Mouse (Mus musculus) testis, postnatal 14 days (tissue): ENCODE data around the gene Tulp2.
A peak's percentile ranks its signal among the peaks of the same experiment; 100 is the strongest.
"Not testable (repeated sequence)": the region's sequence is repeated elsewhere in the genome, so short reads cannot be mapped to it uniquely, and the experiment has no call there.

ENCODE experiments used
- DNase-seq: peaks from one replicate; pipeline ENCODE4 v3.0.0; 2021; ENCODE audit warnings: low spot score

The Tulp2 gene

GRCm38 (mm10) chr7:45487861-45488292 lies 6.2 kb downstream of the Tulp2 start:
- DNase-seq, result no peak

DNA sequence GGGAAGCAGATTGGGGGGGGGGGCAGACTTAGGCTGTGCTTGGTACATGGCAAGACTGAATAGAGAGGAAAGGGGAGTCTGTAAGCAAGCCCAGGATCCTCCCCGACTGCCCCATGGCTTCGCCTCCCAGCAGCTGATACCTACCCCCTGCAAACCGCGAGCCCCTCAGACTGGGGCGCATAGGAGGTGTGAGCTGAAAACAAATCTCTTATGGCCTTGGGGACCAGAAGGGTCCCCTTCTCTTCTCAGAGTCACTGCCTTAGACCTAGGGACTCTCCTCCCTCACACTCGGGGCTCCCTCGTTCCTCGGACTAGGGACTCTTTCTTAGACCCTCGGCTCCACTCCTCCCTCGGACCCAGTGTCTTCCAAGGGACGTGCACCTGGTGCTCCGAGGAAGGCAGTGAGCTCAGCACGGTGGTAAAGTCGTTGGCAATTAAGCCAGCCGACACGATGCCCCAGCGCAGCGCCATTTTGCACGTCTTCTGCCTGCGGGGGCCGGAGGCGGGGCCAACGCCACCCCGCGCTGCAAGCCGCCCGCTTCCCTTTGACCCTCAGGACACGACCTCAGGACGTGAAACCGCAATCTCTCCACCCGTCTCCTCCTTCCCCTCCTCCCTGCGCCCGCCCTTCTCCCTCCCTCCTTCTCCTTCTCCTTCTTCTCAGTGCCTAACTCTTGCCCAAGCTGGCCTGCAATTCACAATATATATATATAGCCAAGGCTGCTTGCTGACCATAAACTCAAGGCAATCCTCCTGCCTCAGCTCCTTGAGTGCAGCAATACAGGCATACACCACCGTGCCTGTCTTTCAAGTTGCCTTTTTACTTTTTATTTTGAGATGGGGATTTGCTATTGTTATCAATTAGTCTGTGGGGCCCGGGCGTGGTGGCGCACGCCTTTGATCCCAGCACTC lies 6.9 kb downstream of the Tulp2 start, which contains the start of gene Dhdh:
Gene Dhdh (minus strand): TSS at position 513 of the 912 bp plus-strand sequence.
- peak; percentile 77 for DNase-seq

DNA sequence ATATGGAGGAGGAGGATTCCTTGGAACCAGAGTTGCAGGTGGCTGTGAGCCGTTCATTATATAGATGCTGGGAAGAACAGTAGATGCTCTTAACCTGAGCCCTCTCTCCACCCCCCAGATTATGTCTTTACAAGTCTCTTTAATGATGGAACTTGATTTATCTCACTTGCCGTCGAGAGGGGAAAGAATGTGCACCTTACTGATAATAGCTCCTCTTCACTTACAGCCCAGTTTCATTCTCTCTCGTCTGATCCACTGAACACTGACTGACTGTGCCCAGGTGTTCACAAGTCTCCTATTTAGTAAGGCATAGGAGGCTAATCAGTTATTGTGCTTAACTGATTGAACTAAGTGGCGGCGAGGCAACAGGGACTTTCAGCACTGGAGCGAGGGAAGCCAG lies 7.9 kb downstream of the Tulp2 start:
- DNase-seq, result no peak

DNA sequence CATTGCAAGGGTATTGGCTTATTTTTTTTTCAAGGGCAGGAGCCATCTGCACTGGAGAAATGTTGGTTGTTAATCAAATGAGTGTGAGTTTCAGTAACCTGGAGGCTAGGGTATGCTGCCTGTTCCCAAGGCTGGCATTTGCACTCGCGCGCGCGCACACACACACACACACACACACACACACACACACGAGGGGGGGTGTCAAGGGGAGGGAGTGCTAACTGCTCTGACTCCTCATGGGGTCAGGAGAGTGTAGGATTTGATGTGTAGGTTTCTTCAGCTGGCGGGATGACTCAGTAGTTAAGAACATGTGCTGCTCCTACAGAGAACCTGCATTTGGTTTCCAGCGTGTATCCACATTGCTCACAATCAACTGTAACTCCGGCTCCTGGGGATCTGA lies 9.1 kb downstream of the Tulp2 start:
- no peak for DNase-seq

- no peak for DNase-seq
Observed at GRCm38 (mm10) chr7:45491264-45491663, 9.6 kb downstream of the Tulp2 start.

- no peak for DNase-seq
Observed at GRCm38 (mm10) chr7:45492225-45492844, 10.7 kb downstream of the Tulp2 start.

DNA sequence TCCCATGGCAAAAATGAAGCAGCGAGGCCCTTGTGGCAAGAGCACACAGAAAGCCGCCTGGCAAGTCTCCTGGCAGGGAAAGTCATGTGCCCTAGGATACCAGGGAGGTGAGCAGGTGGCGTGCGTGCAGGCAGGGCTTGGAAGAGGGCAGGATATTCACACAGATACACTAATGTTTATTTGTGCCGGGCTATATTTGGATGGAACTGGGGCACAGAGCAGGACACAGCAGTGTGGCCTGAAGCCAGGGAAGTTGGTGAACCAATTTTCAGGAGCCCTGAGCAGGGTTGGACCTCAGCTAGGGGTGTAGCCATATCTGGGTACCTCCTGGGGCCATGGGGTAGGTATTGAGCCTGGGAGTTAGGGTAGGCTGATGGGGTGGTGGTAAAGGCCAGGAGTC lies 11.3 kb downstream of the Tulp2 start:
- DNase-seq, result no peak

DNA sequence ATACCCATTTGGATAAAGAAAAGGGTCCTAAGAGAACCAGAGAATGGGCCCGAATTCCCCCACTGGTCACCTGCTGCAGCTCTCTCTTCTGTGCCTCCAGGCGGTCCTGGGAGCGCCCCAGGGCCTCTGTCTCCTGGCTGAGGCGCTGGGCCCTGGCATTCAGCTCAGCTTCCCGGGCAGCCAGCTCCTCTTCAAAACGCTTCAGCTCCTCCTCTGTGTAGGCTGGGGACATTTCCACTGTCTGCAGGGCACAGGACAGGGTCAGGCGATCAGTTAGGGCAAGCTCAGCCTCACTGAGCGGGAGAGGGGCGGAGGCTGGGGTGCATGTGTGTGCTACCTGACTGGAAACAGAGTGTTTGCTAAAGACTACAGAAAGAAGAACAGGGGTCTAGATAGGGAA lies 12.9 kb downstream of the Tulp2 start:
- no peak for DNase-seq

DNA sequence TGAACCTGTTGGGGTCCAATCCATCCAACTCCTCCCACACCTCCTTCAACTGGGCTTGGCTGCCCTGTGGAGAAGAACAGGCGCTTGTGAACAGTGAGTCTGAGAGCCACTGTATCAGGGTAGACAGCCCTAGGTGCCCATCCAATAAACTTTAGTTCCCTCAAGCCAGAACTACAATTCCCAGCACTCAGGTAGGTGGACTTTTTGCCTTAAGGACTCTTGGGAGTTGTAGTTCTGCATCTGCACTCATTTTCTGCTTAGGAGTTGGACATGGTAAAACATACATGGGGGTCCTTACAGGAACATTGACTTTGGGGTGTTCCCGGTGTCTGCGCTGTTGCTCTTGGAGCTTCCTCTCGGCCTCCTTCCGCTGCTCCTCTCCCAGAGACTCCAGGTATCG lies 16.8 kb downstream of the Tulp2 start:
- no peak for DNase-seq

GRCm38 (mm10) chr7:45507583-45507982 lies 25.9 kb downstream of the Tulp2 start:
- DNase-seq, result no peak

DNA sequence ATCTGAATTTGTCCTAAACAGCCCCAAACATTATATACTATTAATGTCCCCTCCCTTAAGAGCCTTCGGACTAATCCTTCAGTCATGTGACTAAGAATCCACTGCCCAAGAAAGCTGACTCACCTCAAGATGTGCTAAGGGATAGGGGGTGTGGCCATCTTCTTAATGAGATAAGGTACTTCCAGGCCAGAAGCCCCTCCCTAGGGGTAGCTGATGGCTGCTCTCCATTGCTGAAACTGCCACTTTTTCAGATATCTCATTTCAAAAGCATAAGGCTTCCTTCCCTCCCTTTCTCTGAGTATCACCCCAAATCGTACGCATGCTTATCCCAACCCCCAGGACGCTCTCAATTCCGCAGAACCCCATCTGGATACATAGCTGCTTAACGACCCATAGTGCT lies 26.9 kb downstream of the Tulp2 start:
- no peak for DNase-seq

DNA sequence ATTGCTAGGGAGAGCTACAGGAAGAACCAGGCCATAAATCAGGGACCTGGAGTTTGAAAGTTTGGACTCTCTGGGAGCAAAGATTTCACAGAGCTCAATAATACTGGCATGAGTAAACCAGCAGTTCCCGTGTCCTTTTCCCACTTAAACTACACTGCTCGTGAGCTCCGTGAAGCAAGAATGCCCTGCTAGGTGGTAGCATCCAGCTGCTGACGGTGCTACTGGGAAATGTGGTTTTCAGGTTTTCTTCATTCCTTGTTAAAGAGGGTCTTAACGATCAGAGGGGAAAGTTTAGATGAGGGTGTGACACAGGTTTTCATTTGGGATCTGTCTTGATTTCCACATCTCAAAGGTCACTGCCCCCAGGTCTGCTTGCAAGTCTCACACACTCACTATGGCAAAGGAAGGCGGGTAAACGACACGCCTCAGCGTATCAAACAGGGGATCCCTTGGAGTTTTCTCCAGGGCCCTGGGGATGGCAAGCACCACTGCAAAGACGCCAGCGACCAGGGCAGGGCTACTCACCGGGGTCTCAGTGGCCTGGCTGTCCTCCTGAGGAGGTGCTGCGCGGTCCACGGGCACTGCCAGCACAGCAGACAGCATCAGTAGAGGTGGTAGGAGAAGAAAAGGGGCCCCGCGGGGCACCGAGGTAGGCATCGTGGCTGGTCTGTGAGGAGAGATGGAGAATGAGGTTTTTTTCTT lies 27.7 kb downstream of the Tulp2 start:
- no peak for DNase-seq

- peak; percentile 92 for DNase-seq
Observed at GRCm38 (mm10) chr7:45509912-45510787, 28.5 kb downstream of the Tulp2 start, which contains the start of gene Nucb1. TSS of gene Nucb1 (minus strand) at chr7:45510406.

DNA sequence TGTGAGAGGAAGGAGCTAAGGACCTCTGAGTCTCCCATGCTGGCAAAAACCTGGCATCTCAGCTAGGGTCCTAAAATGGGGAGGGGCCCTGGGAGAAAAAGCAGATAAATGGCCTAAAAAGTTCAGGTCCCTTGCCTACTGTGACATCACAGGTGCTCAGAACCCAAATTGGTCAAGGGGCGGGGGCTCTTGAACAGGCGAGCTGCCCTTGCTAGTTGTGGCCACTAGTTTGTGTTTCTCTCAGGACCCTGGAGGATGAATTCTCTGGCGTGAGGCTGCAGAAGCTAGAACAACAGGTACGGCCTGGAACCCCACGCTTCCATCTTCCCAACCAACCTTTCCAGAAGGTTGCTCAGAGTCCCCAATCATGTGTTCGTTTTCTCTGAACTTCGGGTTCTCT lies 32.7 kb downstream of the Tulp2 start:
- DNase-seq, result no peak

DNA sequence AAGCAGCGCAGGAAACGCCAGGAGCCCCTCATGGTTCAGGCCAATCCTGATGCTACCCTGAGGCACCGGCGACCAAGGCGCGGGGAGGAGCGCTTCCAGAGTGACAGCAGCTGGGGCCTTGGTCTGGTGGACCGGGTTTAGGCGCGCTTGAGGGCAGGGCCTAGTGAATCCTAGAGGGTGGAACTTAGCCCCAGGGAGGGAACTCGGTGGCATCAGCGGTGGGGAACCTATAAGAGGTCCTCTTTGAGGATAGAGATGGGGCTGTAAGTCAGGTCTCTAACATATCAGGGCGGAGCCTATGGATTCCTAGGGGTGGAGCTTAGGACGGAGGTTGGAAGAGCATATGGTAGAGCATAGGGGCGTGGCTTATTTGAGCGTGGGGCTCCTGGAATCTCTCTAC lies 33.8 kb downstream of the Tulp2 start:
- no peak for DNase-seq

GRCm38 (mm10) chr7:45516846-45517245 lies 35.2 kb downstream of the Tulp2 start:
- not testable (repeated sequence) for DNase-seq

DNA sequence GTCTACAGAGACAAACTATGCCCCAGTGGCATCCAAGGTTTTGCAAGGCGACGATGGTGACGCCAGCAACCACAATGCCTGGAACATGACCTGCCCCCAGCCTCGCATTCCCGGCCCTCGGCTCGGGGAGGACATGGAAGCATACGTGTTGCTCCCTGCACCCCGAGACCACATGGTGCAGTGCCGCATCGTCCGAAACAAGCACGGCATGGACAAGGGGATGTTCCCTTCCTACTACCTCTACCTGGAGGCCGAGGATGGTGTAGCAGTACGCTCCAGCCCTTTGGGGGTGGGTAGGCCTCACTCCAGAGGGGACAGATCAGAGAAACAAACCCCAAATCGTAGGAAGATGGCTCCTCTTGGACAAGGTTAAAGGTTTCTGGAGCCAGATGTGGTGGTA lies 36.9 kb downstream of the Tulp2 start:
- no peak for DNase-seq

GRCm38 (mm10) chr7:45519345-45520120 lies 37.9 kb downstream of the Tulp2 start:
- no peak for DNase-seq

GRCm38 (mm10) chr7:45520605-45521004 lies 38.9 kb downstream of the Tulp2 start:
- DNase-seq, result no peak

DNA sequence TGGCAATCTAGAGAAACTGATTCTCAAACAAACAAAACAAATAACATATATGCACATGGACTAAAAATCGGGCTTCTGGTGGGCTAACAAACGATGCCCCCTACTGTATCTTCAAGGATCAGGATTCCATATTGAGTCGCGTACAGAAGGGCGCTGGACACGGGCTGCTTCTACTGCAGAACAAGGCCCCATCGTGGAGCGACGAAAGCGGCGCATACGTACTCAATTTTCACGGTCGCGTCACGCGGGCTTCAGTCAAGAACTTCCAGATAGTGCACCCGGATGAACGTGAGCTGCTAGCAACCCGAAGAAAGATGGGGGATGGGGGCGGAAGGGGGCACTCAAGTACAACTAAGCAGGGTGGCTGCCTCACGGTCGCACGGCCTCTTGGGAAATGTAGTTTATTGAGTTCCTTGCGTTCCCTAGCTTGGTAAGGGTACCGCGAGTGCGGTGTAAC lies 40.1 kb downstream of the Tulp2 start:
- peak; percentile 85 for DNase-seq
